Mouse (Mus musculus): ENCODE measurements around the gene Sirt2.
A peak's percentile ranks its signal among the peaks of the same experiment; 100 is the strongest.

DNA sequence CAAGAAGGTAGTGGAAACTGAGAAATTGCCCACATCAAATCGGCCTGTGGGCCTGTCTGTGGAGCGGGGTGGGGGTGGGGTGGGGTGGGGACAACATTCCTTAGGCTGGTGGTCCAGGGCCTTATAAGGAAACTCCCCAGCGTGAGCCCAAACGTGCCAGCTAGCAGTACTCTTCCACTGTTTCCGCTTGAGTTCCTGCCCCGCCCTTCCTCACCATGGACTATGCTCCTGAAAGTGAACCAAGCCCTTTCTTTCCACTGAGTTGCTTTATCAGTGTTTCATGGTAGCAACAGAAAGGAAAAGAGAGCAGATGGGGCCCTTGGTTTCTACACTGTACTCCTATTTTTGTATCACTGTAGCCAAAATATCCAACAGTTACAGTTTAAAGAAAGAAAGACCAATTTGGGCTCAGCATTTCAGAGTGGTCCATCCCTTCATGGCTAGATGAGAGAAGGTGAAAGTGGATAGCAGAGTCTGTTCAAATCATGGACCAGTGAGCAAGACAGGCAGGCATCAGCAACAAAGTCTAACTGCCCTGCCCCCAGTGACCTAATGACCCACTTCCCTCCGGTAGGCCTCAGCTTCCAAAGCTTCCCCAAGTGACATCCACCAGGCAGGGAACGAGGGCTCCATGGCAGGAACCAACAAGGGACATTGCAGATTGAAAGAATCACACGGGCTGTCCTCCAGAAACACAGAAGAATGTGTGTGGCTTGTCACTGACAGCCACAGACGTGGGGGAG is 36.5 kb downstream of the Sirt2 start:
- TF ChIP-seq CTCF (IDR thresholded peaks at IDR 0.05 in 2 of 3, conservative IDR thresholded peaks at IDR 0.05 in 1 of 3; ENCODE audit: control insufficient read depth in 1 of 3, insufficient read depth in 1 of 3, low read depth in 2 of 3, low read length in 3 of 3, poor library complexity in 1 of 3, severe bottlenecking in 1 of 3) (no peak), GATA1 (IDR thresholded peaks at IDR 0.05; ENCODE audit: low read depth, low read length) (peak; percentile 50; the same call in 1 of the 2 replicates), POLR2A (IDR thresholded peaks at IDR 0.05; ENCODE audit: control insufficient read depth in 1 of 2, insufficient read depth in 1 of 2, low read depth in 1 of 2, low read length in 2 of 2, poor library complexity in 1 of 2) (0 out of 4 replicates have a peak, but pooled peaks of 1 of the 2 experiments have one; percentile 31), EP300 (IDR thresholded peaks at IDR 0.05; ENCODE audit: low read depth in 1 of 2, low read length in 2 of 2) (peak; percentile 25 to 44; a peak in 1 of 4 replicates), TAL1 (IDR thresholded peaks at IDR 0.05; ENCODE audit: low read length) (peak; percentile 25; the same call in 1 of the 2 replicates), CHD2 (IDR thresholded peaks at IDR 0.05; ENCODE audit: low read length) (no peak), CHD1 (IDR thresholded peaks at IDR 0.05; ENCODE audit: low read depth, low read length) (no peak), UBTF (IDR thresholded peaks at IDR 0.05; ENCODE audit: borderline replicate concordance, insufficient read depth, low read depth, low read length) (no peak), SMC3 (IDR thresholded peaks at IDR 0.05; ENCODE audit: low read depth, low read length) (no peak), USF1 (IDR thresholded peaks at IDR 0.05; ENCODE audit: low read depth, low read length) (no peak), MXI1 (IDR thresholded peaks at IDR 0.05; ENCODE audit: low read depth, low read length) (no peak; the same call in 1 of the 2 replicates), MAZ (IDR thresholded peaks at IDR 0.05; ENCODE audit: low read depth, low read length) (0 out of 2 replicates have a peak, but pooled peaks have one; percentile 28), RAD21 (IDR thresholded peaks at IDR 0.05; ENCODE audit: low read depth, low read length) (no peak), ETS1 (IDR thresholded peaks at IDR 0.05; ENCODE audit: low read depth, low read length) (peak; percentile 36; the same call in 1 of the 2 replicates)

All from MEL (cell line).